Mouse (Mus musculus): ENCODE data around the gene Fstl4. TPM values are rescaled to one million over a fixed set of nuclear protein-coding genes. Genes with fewer than 3 reads are reported as not detected.

Fstl4 gene
- polyA plus RNA-seq, 1 experiment from 2014 or later, result 5.7 TPM

- H3K36me3 ChIP-seq (ENCODE audit: control insufficient read depth, insufficient read depth), result no peaks in the 10 kb centered on the region
- no peaks in the 10 kb centered on the region for H3K4me1 ChIP-seq (replicated peaks; ENCODE audit: control insufficient read depth, insufficient read depth, low read length)
- WGBS, result 80% methylated on average over 2 of the region's 2 CpGs
- TF ChIP-seq CTCF (IDR thresholded peaks at IDR 0.05; ENCODE audit: low read depth), result no peak
- H3K4me3 ChIP-seq (ENCODE audit: low read depth, low read length), result no peak overlapping the region
- H3K27ac ChIP-seq (ENCODE audit: low read depth, low read length), result no peak overlapping the region
- no peak overlapping the region for H3K9ac ChIP-seq (ENCODE audit: low read depth, low read length)
- no peaks in the 10 kb centered on the region for H3K27me3 ChIP-seq (replicated peaks; ENCODE audit: control insufficient read depth, insufficient read depth, low read length)
- ATAC-seq, result no peak
- H3K4me2 ChIP-seq (replicated peaks; ENCODE audit: low read depth), result no peak overlapping the region
- H3K9me3 ChIP-seq (ENCODE audit: control insufficient read depth), result no peaks in the 10 kb centered on the region
These were observed 360.4 kb downstream of the Fstl4 start for GRCm38 (mm10) chr11:53124799-53125198.

DNA sequence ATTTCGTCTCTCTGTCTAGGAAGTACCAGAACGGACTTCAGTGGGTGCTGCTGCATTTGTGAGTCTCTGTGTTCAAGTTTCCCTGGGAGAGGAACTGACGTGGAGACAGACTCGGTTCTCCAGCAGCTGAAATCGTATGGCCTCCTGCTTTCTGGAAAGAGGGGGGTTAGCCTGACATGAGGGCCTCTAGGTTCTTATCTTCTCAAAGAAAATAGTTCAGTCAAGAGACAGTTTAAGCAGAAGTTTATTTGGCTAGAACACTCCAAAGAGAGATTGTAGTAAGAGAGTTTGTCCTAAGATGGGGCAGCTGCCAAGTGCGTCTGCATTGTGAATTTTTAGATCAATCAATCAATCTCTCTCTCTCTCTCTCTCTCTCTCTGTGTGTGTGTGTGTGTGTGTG lies 362.2 kb downstream of the Fstl4 start:
- H3K36me3 ChIP-seq (ENCODE audit: control insufficient read depth, insufficient read depth), result no peaks in the 10 kb centered on the region
- H3K27me3 ChIP-seq (replicated peaks; ENCODE audit: control insufficient read depth, insufficient read depth, low read length), result no peaks in the 10 kb centered on the region
- H3K4me2 ChIP-seq (replicated peaks; ENCODE audit: low read depth), result no peak overlapping the region
- no peaks in the 10 kb centered on the region for H3K4me1 ChIP-seq (replicated peaks; ENCODE audit: control insufficient read depth, insufficient read depth, low read length)
- ATAC-seq, result no peak
- TF ChIP-seq CTCF (IDR thresholded peaks at IDR 0.05; ENCODE audit: low read depth), result no peak
- H3K4me3 ChIP-seq (ENCODE audit: low read depth, low read length), result no peak overlapping the region
- no peaks in the 10 kb centered on the region for H3K9me3 ChIP-seq (ENCODE audit: control insufficient read depth)
- H3K27ac ChIP-seq (ENCODE audit: low read depth, low read length), result no peak overlapping the region
- no peak overlapping the region for H3K9ac ChIP-seq (ENCODE audit: low read depth, low read length)
- 51% methylated on average over 6 of the region's 6 CpGs for WGBS

GRCm38 (mm10) chr11:53128661-53129060 lies 364.2 kb downstream of the Fstl4 start:
- H3K27ac ChIP-seq (ENCODE audit: low read depth, low read length), result no peak overlapping the region
- no peak overlapping the region for H3K4me2 ChIP-seq (replicated peaks; ENCODE audit: low read depth)
- no peaks in the 10 kb centered on the region for H3K9me3 ChIP-seq (ENCODE audit: control insufficient read depth)
- H3K4me3 ChIP-seq (ENCODE audit: low read depth, low read length), result no peak overlapping the region
- no peaks in the 10 kb centered on the region for H3K36me3 ChIP-seq (ENCODE audit: control insufficient read depth, insufficient read depth)
- 74% methylated on average over 2 of the region's 2 CpGs for WGBS
- no peaks in the 10 kb centered on the region for H3K4me1 ChIP-seq (replicated peaks; ENCODE audit: control insufficient read depth, insufficient read depth, low read length)
- no peak overlapping the region for H3K9ac ChIP-seq (ENCODE audit: low read depth, low read length)
- TF ChIP-seq CTCF (IDR thresholded peaks at IDR 0.05; ENCODE audit: low read depth), result no peak
- no peaks in the 10 kb centered on the region for H3K27me3 ChIP-seq (replicated peaks; ENCODE audit: control insufficient read depth, insufficient read depth, low read length)
- ATAC-seq, result no peak

DNA sequence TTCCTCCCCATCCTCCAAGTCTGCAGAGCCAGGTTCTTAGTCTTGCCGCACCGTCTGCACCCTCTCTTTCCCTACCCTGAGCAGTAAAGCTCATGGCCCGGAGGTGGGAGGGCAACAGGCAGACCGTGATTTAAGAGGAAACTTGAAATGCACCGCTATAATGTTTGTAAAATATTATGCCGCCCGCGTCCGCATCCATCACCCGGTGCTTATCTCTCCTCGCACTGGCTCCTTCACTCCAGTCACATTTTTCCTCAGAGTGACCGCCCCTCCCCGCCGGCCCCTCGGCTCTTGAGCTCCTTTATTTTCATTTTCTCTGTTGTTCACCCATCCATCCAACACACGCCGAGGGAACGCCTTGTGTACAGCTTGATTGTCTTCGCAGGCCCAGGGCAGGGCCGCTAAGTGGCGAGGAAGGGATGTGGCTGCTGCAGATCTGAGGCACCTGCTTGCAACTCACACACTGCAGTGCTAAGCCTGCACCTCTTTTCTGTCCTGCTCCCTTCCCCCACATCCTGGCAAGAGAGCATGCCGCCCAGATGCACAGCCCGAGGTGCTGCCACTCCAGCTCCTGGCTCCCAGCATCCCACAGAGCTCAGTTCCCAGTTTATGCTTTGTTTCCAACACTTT lies 368.1 kb downstream of the Fstl4 start:
- H3K4me2 ChIP-seq (replicated peaks; ENCODE audit: low read depth), result no peak overlapping the region; the same call in 1 of the 2 replicates
- no peak for ATAC-seq

GRCm38 (mm10) chr11:53136371-53136770 lies 371.9 kb downstream of the Fstl4 start:
- no peak overlapping the region for H3K4me3 ChIP-seq (ENCODE audit: low read depth, low read length)
- no peak overlapping the region for H3K9ac ChIP-seq (ENCODE audit: low read depth, low read length)
- WGBS, result 86% methylated on average over 11 of the region's 11 CpGs
- no peak for TF ChIP-seq CTCF (IDR thresholded peaks at IDR 0.05; ENCODE audit: low read depth)
- H3K27ac ChIP-seq (ENCODE audit: low read depth, low read length), result no peak overlapping the region
- no peaks in the 10 kb centered on the region for H3K27me3 ChIP-seq (replicated peaks; ENCODE audit: control insufficient read depth, insufficient read depth, low read length)
- H3K4me2 ChIP-seq (replicated peaks; ENCODE audit: low read depth), result no peak overlapping the region
- ATAC-seq, result no peak
- no peaks in the 10 kb centered on the region for H3K36me3 ChIP-seq (ENCODE audit: control insufficient read depth, insufficient read depth)
- H3K4me1 ChIP-seq (replicated peaks; ENCODE audit: control insufficient read depth, insufficient read depth, low read length), result no peaks in the 10 kb centered on the region
- no peaks in the 10 kb centered on the region for H3K9me3 ChIP-seq (ENCODE audit: control insufficient read depth)

More for the DNA sequence above, 368.1 kb downstream of the Fstl4 start:
- Histone ChIP-seq H3K4me1 (replicated peaks; ENCODE audit: control insufficient read depth, insufficient read depth, low read length) (no peaks in the 10 kb centered on the region), H3K9ac (ENCODE audit: low read depth, low read length) (no peak overlapping the region), H3K4me3 (ENCODE audit: low read depth, low read length) (no peak overlapping the region), H3K27me3 (replicated peaks; ENCODE audit: control insufficient read depth, insufficient read depth, low read length) (no peaks in the 10 kb centered on the region), H3K27ac (ENCODE audit: low read depth, low read length) (no peak overlapping the region), H3K9me3 (ENCODE audit: control insufficient read depth) (no peaks in the 10 kb centered on the region), H3K36me3 (ENCODE audit: control insufficient read depth, insufficient read depth) (no peaks in the 10 kb centered on the region)
- no peak for TF ChIP-seq CTCF (IDR thresholded peaks at IDR 0.05; ENCODE audit: low read depth)
- WGBS, result 32% methylated on average over 23 of the region's 23 CpGs

GRCm38 (mm10) chr11:53137381-53137780 lies 372.9 kb downstream of the Fstl4 start:
- no peaks in the 10 kb centered on the region for H3K36me3 ChIP-seq (ENCODE audit: control insufficient read depth, insufficient read depth)
- no peak overlapping the region for H3K4me3 ChIP-seq (ENCODE audit: low read depth, low read length)
- WGBS, result 70% methylated on average over 8 of the region's 8 CpGs
- H3K27ac ChIP-seq (ENCODE audit: low read depth, low read length), result no peak overlapping the region
- TF ChIP-seq CTCF (IDR thresholded peaks at IDR 0.05; ENCODE audit: low read depth), result no peak
- no peaks in the 10 kb centered on the region for H3K4me1 ChIP-seq (replicated peaks; ENCODE audit: control insufficient read depth, insufficient read depth, low read length)
- no peak for ATAC-seq
- no peak overlapping the region for H3K4me2 ChIP-seq (replicated peaks; ENCODE audit: low read depth)
- H3K9me3 ChIP-seq (ENCODE audit: control insufficient read depth), result no peaks in the 10 kb centered on the region
- no peaks in the 10 kb centered on the region for H3K27me3 ChIP-seq (replicated peaks; ENCODE audit: control insufficient read depth, insufficient read depth, low read length)
- no peak overlapping the region for H3K9ac ChIP-seq (ENCODE audit: low read depth, low read length)

- no peaks in the 10 kb centered on the region for H3K4me1 ChIP-seq (replicated peaks; ENCODE audit: control insufficient read depth, insufficient read depth, low read length)
- TF ChIP-seq CTCF (IDR thresholded peaks at IDR 0.05; ENCODE audit: low read depth), result no peak
- no peak overlapping the region for H3K4me3 ChIP-seq (ENCODE audit: low read depth, low read length)
- no peak for ATAC-seq
- no peak overlapping the region for H3K4me2 ChIP-seq (replicated peaks; ENCODE audit: low read depth)
- no peaks in the 10 kb centered on the region for H3K9me3 ChIP-seq (ENCODE audit: control insufficient read depth)
- 80% methylated on average over 6 of the region's 6 CpGs for WGBS
- no peak overlapping the region for H3K9ac ChIP-seq (ENCODE audit: low read depth, low read length)
- H3K36me3 ChIP-seq (ENCODE audit: control insufficient read depth, insufficient read depth), result no peaks in the 10 kb centered on the region
- H3K27ac ChIP-seq (ENCODE audit: low read depth, low read length), result no peak overlapping the region
- no peaks in the 10 kb centered on the region for H3K27me3 ChIP-seq (replicated peaks; ENCODE audit: control insufficient read depth, insufficient read depth, low read length)
These were observed 373.8 kb downstream of the Fstl4 start for GRCm38 (mm10) chr11:53138212-53138611.
